In the genomic region with DNA sequence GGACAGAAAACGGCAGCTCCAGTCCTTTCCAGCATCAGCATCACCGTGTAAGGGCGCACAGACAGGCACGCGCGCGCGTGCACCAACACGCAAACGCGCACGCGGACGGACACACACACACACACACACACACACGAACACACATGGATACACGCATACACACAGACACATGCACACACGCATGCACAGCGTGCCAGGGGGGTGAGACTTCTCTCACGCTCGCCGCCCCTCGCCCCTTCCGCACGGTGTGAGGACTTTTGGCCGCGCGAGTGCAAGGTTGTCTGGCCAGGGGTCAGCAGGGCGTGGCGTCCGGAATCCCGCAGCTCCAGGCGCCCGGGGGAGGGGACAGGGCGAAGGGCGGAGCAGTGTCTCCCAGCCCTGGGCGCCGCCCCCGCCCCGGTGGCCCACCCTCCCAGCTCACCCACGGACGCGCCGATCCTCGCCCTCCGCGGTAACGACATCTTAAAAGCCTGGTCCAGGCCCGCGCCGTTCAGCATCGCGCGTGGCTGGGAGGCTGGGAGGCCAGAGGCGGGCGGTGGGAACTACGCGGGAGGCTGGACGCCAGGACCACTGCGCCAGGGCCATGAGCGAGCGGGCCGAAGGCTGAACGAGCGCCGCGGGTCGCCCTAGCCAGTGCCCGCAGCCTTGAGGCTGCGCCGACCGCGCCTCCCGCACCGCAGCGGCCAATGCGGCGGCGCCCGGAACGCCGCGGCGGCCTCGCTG, we compare ENCODE assay signal across 8 mouse cellular contexts. TPM values are rescaled to one million over a fixed set of nuclear protein-coding genes. Genes with fewer than 3 reads are reported as not detected.
A peak's percentile ranks its signal among the peaks of the same experiment; 100 is the strongest.
DNase-seq lines count a peak whose midpoint lies in the region; ATAC-seq and TF ChIP-seq lines count a peak whose summit lies in the region.

No protein-coding gene starts in this region.

- no peak for TF ChIP-seq EP300 in stomach, postnatal 0 days (optimal IDR thresholded peaks at IDR 0.05)

- peak overlapping the region; percentile 100 for H3K4me2 ChIP-seq in kidney, embryonic 14.5 days (replicated peaks; ENCODE audit: low read depth, low read length)
- peak overlapping the region; percentile 99 for H3K4me2 ChIP-seq in limb, embryonic 12.5 days
- peak overlapping the region; percentile 91 for H3K4me2 ChIP-seq in midbrain, embryonic 14.5 days (ENCODE audit: low read length)
- H3K4me2 ChIP-seq in stomach, postnatal 0 days (replicated peaks; ENCODE audit: low read depth), result peak overlapping the region; percentile 96

- H3K27ac ChIP-seq in cortical plate, adult 2 months (ENCODE audit: insufficient read depth, low read length), result peak overlapping the region; percentile 93
- no peak overlapping the region for H3K27ac ChIP-seq in kidney, embryonic 14.5 days (ENCODE audit: low read depth, low read length)
- H3K27ac ChIP-seq in limb, embryonic 12.5 days, result no peak overlapping the region
- peak overlapping the region; percentile 89 for H3K27ac ChIP-seq in midbrain, embryonic 14.5 days (replicated peaks; ENCODE audit: low read depth, low read length)
- peak overlapping the region; percentile 91 for H3K27ac ChIP-seq in stomach, postnatal 0 days (replicated peaks)

- peak; percentile 86 for DNase-seq in heart, adult 11 months
- no peak for DNase-seq in heart, adult 8-10 months (ENCODE audit: low spot score)
- DNase-seq in midbrain, embryonic 14.5 days, result peak; percentile 89
- peak; percentile 83 for DNase-seq in stomach, postnatal 0 days (ENCODE audit: low spot score)

- whole genome bisulfite sequencing in kidney, embryonic 14.5 days, result under 1% methylated on average over 75 of the region's 84 CpGs
- WGBS in limb, embryonic 12.5 days, result under 1% methylated on average over 80 of the region's 84 CpGs
- WGBS in midbrain, embryonic 14.5 days, result under 1% methylated on average over 83 of the region's 84 CpGs
- WGBS in stomach, postnatal 0 days, result 1% methylated on average over 40 of the region's 84 CpGs

- no peaks in the 10 kb centered on the region for H3K4me1 ChIP-seq in cortical plate, adult 2 months (ENCODE audit: control insufficient read depth, insufficient read depth, low read length)
- H3K4me1 ChIP-seq in kidney, embryonic 14.5 days (ENCODE audit: control insufficient read depth, insufficient read depth, low read length), result no peaks in the 10 kb centered on the region
- H3K4me1 ChIP-seq in limb, embryonic 12.5 days (replicated peaks), result peaks cover 9% of the 10 kb centered on the region; the same call in 1 of the 2 replicates
- H3K4me1 ChIP-seq in midbrain, embryonic 14.5 days (ENCODE audit: control insufficient read depth, insufficient read depth, low read length), result peaks cover 16% of the 10 kb centered on the region; the same call in 1 of the 2 replicates
- no peaks in the 10 kb centered on the region for H3K4me1 ChIP-seq in stomach, postnatal 0 days (replicated peaks; ENCODE audit: control insufficient read depth, insufficient read depth)

- peaks cover 33% of the 10 kb centered on the region for H3K27me3 ChIP-seq in kidney, embryonic 14.5 days (ENCODE audit: control insufficient read depth, insufficient read depth, low read length)
- peaks cover 58% of the 10 kb centered on the region for H3K27me3 ChIP-seq in limb, embryonic 12.5 days
- peaks cover 7% of the 10 kb centered on the region for H3K27me3 ChIP-seq in midbrain, embryonic 14.5 days (ENCODE audit: control insufficient read depth, insufficient read depth, low read length)
- H3K27me3 ChIP-seq in stomach, postnatal 0 days (ENCODE audit: control insufficient read depth, insufficient read depth, low read length), result no peaks in the 10 kb centered on the region

- peak overlapping the region; percentile 68 for H3K9ac ChIP-seq in kidney, embryonic 14.5 days (ENCODE audit: low read depth, low read length)
- H3K9ac ChIP-seq in limb, embryonic 12.5 days (replicated peaks), result peak overlapping the region; percentile 72
- peak overlapping the region; percentile 92 for H3K9ac ChIP-seq in midbrain, embryonic 14.5 days (replicated peaks; ENCODE audit: low read length)
- peak overlapping the region; percentile 69 for H3K9ac ChIP-seq in stomach, postnatal 0 days (ENCODE audit: low read length)

- H3K9me3 ChIP-seq in kidney, embryonic 14.5 days (ENCODE audit: control insufficient read depth, low read length), result no peaks in the 10 kb centered on the region
- no peaks in the 10 kb centered on the region for H3K9me3 ChIP-seq in limb, embryonic 12.5 days
- H3K9me3 ChIP-seq in midbrain, embryonic 14.5 days (ENCODE audit: control insufficient read depth, low read length), result no peaks in the 10 kb centered on the region
- H3K9me3 ChIP-seq in stomach, postnatal 0 days (ENCODE audit: control insufficient read depth, low read length), result no peaks in the 10 kb centered on the region

- no peak for TF ChIP-seq CTCF in cortical plate, adult 2 months (IDR thresholded peaks at IDR 0.05; ENCODE audit: extremely low read depth, insufficient read depth, low read length)
- no peak for TF ChIP-seq CTCF in stomach, postnatal 0 days (IDR thresholded peaks at IDR 0.05; ENCODE audit: low read depth)

- peak; percentile 61 for TF ChIP-seq POLR2A in cortical plate, adult 2 months (IDR thresholded peaks at IDR 0.05; ENCODE audit: extremely low read depth, insufficient read depth, low read length)

- no peaks in the 10 kb centered on the region for H3K36me3 ChIP-seq in kidney, embryonic 14.5 days (ENCODE audit: control insufficient read depth, insufficient read depth, low read length)
- H3K36me3 ChIP-seq in limb, embryonic 12.5 days, result no peaks in the 10 kb centered on the region
- 0 out of 2 replicates have a peak, but pooled peaks cover 4% of the 10 kb centered on the region for H3K36me3 ChIP-seq in midbrain, embryonic 14.5 days (ENCODE audit: control insufficient read depth, insufficient read depth, low read length)
- H3K36me3 ChIP-seq in stomach, postnatal 0 days (ENCODE audit: control insufficient read depth, insufficient read depth, low read length), result no peaks in the 10 kb centered on the region

- H3K4me3 ChIP-seq in cortical plate, adult 2 months (ENCODE audit: insufficient read depth, low read length), result peak overlapping the region; percentile 85
- peak overlapping the region; percentile 73 for H3K4me3 ChIP-seq in kidney, embryonic 14.5 days (ENCODE audit: low read length)
- peak overlapping the region; percentile 72 for H3K4me3 ChIP-seq in limb, embryonic 12.5 days (replicated peaks)
- H3K4me3 ChIP-seq in midbrain, embryonic 14.5 days (replicated peaks; ENCODE audit: low read depth, low read length), result peak overlapping the region; percentile 77
- H3K4me3 ChIP-seq in stomach, postnatal 0 days (ENCODE audit: low read depth, low read length), result peak overlapping the region; percentile 71

- peak; percentile 43 for ATAC-seq in granulocyte monocyte progenitor cell, adult 5-6 weeks (replicated peaks; ENCODE audit: poor library complexity, severe bottlenecking)
- ATAC-seq in kidney, embryonic 14.5 days (ENCODE audit: low FRiP score, low TSS enrichment), result peak; percentile 88
- peak; percentile 79 for ATAC-seq in limb, embryonic 12.5 days (ENCODE audit: insufficient number of reproducible peaks, insufficient read depth, low FRiP score, low TSS enrichment, low read depth)
- ATAC-seq in midbrain, embryonic 14.5 days (ENCODE audit: low FRiP score, low TSS enrichment), result peak; percentile 82
- peak; percentile 55 for ATAC-seq in stomach, postnatal 0 days (ENCODE audit: low FRiP score, low TSS enrichment)

RNA-seq across cellular contexts. Expression of gene Atp8a2, which starts 19.9 kb away (rescaled TPM):
- total RNA-seq in heart, adult 8-10 months (2022), result 10 to 100 TPM in 1 of 4 experiments, 1 to 10 TPM in 3; 4.8 to 11.0 (median 9.3) TPM
- polyA plus RNA-seq in cortical plate, adult 2 months (2012; rRNA removed), result 15.2 and 15.3 TPM in 2 replicates
- total RNA-seq in granulocyte monocyte progenitor cell, adult 5-6 weeks (2014; fragmentation: Nextera tagmentation), result 0.21 and 1.3 TPM in 2 replicates
- total RNA-seq in granulocyte monocyte progenitor cell, adult 5-6 weeks (2017), result 0.56 and 1.3 TPM in 2 replicates
- polyA plus RNA-seq in kidney, embryonic 14.5 days (2014; fragmentation: Nextera tagmentation; extraction: Ambion mirVana), result 0.26 and 0.74 TPM in 2 replicates
- 6.0 and 6.7 TPM in 2 replicates for polyA plus RNA-seq in limb, embryonic 12.5 days (2016; fragmentation: Nextera tagmentation; extraction: Ambion mirVana)
- 33.4 and 37.1 TPM in 2 replicates for polyA plus RNA-seq in midbrain, embryonic 14.5 days (2014; fragmentation: Nextera tagmentation; extraction: Ambion mirVana)
- 6.3 and 7.0 TPM in 2 replicates for polyA plus RNA-seq in stomach, postnatal 0 days (2015; fragmentation: Nextera tagmentation; extraction: Ambion mirVana)

Comparison
In these comparisons a context has a peak if more than half of its experiments do, and no peak if none do; other contexts are left out.
1. H3K27ac ChIP-seq: peak in cortical plate, adult 2 months (single experiment), midbrain, embryonic 14.5 days (single experiment) and stomach, postnatal 0 days (single experiment); none in kidney, embryonic 14.5 days (single experiment) and limb, embryonic 12.5 days (single experiment).
2. Peak in every context shown above with its lines, with median percentiles within 50 percentile points of each other: H3K4me3 ChIP-seq, ATAC-seq, H3K4me2 ChIP-seq and H3K9ac ChIP-seq.